Mouse (Mus musculus): Measurements from ENCODE around the gene Kcne3. TPM values are rescaled to one million over a fixed set of nuclear protein-coding genes. Genes with fewer than 3 reads are reported as not detected.

Kcne3 gene
- polyA plus RNA-seq, 1 experiment from 2014 or later = 0.89 TPM

DNA sequence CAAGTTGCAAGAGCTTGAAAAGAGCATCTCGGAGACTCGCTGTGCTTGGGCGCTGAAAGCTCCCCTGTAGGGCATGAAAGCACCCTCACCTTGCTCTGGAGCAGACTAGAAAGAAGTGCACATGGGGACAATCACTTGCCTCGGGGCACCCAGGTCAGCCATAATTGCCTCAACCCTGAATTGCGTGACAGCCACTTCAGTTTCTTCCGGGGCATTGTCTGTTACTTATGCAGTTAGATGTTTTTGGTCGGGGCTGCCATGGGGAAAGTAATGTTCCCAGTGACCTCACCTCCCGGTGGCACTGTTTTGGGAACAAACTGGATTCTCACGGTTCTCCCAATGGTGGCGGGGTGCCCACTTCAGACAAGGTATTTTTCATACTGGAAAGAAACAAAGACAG lies 26.2 kb upstream of the Kcne3 start:
- Histone ChIP-seq H3K27ac (replicated peaks; ENCODE audit: low read depth, low read length) (no peak overlapping the region), H3K4me1 (ENCODE audit: control insufficient read depth, insufficient read depth, low read length) (no peaks in the 10 kb centered on the region), H3K9ac (replicated peaks; ENCODE audit: low read length) (no peak overlapping the region), H3K36me3 (ENCODE audit: control insufficient read depth, insufficient read depth, low read length) (no peaks in the 10 kb centered on the region), H3K4me2 (ENCODE audit: low read length) (no peak overlapping the region), H3K9me3 (ENCODE audit: control insufficient read depth, low read length) (no peaks in the 10 kb centered on the region), H3K4me3 (replicated peaks; ENCODE audit: low read depth, low read length) (no peak overlapping the region), H3K27me3 (ENCODE audit: control insufficient read depth, insufficient read depth, low read length) (no peaks in the 10 kb centered on the region)
- ATAC-seq (ENCODE audit: low FRiP score, low TSS enrichment) = no peak
- no peak for DNase-seq
- 62% methylated on average over 10 of the region's 10 CpGs for WGBS

DNA sequence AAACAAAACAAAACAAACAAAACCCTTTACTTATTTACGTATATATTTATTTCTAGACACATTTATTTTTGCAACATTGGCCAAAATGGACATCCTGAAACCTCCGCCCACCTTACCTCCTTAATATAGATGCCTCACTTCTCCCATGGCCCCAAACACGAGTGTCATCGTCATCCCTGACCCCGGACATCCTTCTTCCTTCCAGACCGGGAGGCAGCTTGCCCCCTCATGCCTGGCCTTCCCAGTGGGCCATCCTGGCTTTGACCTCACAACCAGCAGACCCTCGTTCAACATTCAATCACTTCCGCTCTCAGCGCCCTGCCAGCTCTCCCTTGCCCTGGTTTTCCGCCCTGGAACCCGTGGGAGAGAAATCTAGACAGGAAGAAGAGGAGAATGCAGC lies 25.7 kb upstream of the Kcne3 start:
- Histone ChIP-seq H3K4me3 (replicated peaks; ENCODE audit: low read depth, low read length) (no peak overlapping the region), H3K4me1 (ENCODE audit: control insufficient read depth, insufficient read depth, low read length) (no peaks in the 10 kb centered on the region), H3K36me3 (ENCODE audit: control insufficient read depth, insufficient read depth, low read length) (no peaks in the 10 kb centered on the region), H3K27me3 (ENCODE audit: control insufficient read depth, insufficient read depth, low read length) (no peaks in the 10 kb centered on the region), H3K9ac (replicated peaks; ENCODE audit: low read length) (no peak overlapping the region), H3K9me3 (ENCODE audit: control insufficient read depth, low read length) (no peaks in the 10 kb centered on the region), H3K4me2 (ENCODE audit: low read length) (no peak overlapping the region), H3K27ac (replicated peaks; ENCODE audit: low read depth, low read length) (no peak overlapping the region)
- WGBS = 88% methylated on average over 11 of the region's 11 CpGs
- DNase-seq (no peak), ATAC-seq (ENCODE audit: low FRiP score, low TSS enrichment) (no peak)

DNA sequence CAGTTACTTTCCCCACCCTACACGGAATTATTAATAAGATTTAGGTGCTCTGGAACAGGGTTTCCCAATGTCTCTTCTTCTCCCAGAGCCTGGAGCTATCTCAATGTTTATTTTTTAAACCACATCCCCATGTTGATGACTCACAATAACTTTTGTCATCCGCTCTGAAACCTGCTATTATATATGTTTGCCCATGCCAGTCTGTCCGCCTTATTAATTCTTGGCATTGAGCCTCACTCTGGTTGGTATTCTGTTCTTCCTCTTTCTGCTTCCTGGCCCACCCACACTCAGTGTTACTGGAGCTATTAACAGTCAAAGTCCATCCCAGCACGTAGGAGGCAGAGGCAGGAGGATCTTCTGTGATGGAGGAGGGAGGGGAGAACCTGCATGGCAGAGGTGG lies 18.6 kb upstream of the Kcne3 start:
- no peak overlapping the region for H3K4me3 ChIP-seq (replicated peaks; ENCODE audit: low read depth, low read length)
- no peak overlapping the region for H3K9ac ChIP-seq (replicated peaks; ENCODE audit: low read length)
- H3K9me3 ChIP-seq (ENCODE audit: control insufficient read depth, low read length) = no peaks in the 10 kb centered on the region
- H3K4me1 ChIP-seq (ENCODE audit: control insufficient read depth, insufficient read depth, low read length) = peaks cover 6% of the 10 kb centered on the region; the same call in 1 of the 2 replicates
- WGBS = 81% methylated on average over 4 of the region's 4 CpGs
- DNase-seq (no peak), ATAC-seq (ENCODE audit: low FRiP score, low TSS enrichment) (no peak)
- H3K27me3 ChIP-seq (ENCODE audit: control insufficient read depth, insufficient read depth, low read length) = no peaks in the 10 kb centered on the region; the same call in 1 of the 2 replicates
- H3K36me3 ChIP-seq (ENCODE audit: control insufficient read depth, insufficient read depth, low read length) = no peaks in the 10 kb centered on the region
- H3K4me2 ChIP-seq (ENCODE audit: low read length) = no peak overlapping the region
- H3K27ac ChIP-seq (replicated peaks; ENCODE audit: low read depth, low read length) = no peak overlapping the region

DNA sequence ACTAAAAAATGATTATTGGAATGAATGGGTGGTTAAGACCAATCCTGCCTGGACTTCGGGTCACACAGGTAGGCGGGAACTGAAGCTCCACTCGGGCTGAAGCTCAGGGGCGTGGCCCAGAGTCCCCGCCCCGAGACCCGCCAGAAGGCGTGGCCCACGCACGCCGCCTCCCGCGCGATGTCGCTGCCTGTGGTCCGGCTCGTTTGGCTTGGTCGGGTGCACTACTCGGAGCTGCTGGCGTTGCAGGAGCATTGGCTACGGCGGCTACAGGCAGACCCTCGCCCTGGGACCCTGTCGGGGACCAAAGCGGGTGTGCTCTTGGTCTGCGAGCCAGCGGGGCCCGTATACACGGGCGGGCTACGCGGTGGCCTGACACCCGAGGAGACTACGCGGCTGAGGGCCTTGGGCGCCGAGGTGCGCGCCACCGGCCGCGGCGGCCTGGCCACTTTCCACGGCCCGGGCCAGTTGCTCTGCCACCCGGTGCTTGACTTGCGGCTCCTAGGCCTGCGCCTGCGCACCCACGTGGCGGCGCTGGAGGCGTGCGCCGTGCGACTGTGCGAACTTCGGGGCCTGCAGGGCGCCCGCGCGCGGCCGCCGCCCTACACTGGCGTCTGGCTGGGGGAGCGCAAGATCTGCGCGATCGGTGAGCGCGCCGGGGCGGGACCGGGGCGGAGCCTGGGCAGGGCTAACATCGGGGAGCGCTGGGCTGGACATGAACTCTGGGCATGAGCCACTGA lies 17.0 kb upstream of the Kcne3 start, which contains the start of gene Lipt2:
Gene Lipt2, plus strand, starts transcription at position 173 of the 737 bp plus-strand sequence.
- H3K9me3 ChIP-seq (ENCODE audit: control insufficient read depth, low read length) = no peaks in the 10 kb centered on the region
- peak within 1 kb of the TSS; percentile 77 for H3K9ac ChIP-seq (replicated peaks; ENCODE audit: low read length)
- DNase-seq (peak; percentile 94), ATAC-seq (ENCODE audit: low FRiP score, low TSS enrichment) (peak; percentile 96)
- peak within 1 kb of the TSS; percentile 89 for H3K27ac ChIP-seq (replicated peaks; ENCODE audit: low read depth, low read length)
- peak within 1 kb of the TSS; percentile 82 for H3K4me2 ChIP-seq (ENCODE audit: low read length)
- H3K4me3 ChIP-seq (replicated peaks; ENCODE audit: low read depth, low read length) = peak within 1 kb of the TSS; percentile 78
- no peaks in the 10 kb centered on the region for H3K36me3 ChIP-seq (ENCODE audit: control insufficient read depth, insufficient read depth, low read length)
- peaks cover 6% of the 10 kb centered on the region; the same call in 1 of the 2 replicates for H3K4me1 ChIP-seq (ENCODE audit: control insufficient read depth, insufficient read depth, low read length)
- H3K27me3 ChIP-seq (ENCODE audit: control insufficient read depth, insufficient read depth, low read length) = no peaks in the 10 kb centered on the region; the same call in 1 of the 2 replicates
- WGBS = under 1% methylated on average over 78 of the region's 78 CpGs

DNA sequence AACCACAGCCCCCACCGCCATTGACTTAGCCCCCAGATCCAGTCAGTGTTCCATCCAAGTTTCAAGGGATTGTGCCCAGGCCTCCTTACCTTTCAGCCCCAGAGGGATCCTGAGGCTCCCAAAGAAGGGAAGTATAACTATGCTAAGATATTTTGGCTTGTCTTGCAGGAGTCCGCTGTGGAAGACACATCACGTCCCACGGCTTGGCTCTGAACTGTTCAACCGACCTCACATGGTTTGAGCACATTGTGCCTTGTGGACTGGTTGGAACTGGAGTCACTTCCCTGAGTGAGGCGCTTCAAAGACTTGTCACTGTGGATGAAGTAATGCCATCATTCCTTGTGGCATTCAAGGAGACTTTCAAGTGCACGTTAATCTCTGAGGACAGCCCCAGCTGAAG lies 16.3 kb upstream of the Kcne3 start:
- Histone ChIP-seq H3K36me3 (ENCODE audit: control insufficient read depth, insufficient read depth, low read length) (no peaks in the 10 kb centered on the region), H3K9ac (replicated peaks; ENCODE audit: low read length) (peak overlapping the region; percentile 77), H3K4me2 (ENCODE audit: low read length) (peak overlapping the region; percentile 82), H3K27ac (replicated peaks; ENCODE audit: low read depth, low read length) (peak overlapping the region; percentile 89), H3K27me3 (ENCODE audit: control insufficient read depth, insufficient read depth, low read length) (no peaks in the 10 kb centered on the region; the same call in 1 of the 2 replicates), H3K4me3 (replicated peaks; ENCODE audit: low read depth, low read length) (peak overlapping the region; percentile 78), H3K4me1 (ENCODE audit: control insufficient read depth, insufficient read depth, low read length) (peaks cover 6% of the 10 kb centered on the region; the same call in 1 of the 2 replicates), H3K9me3 (ENCODE audit: control insufficient read depth, low read length) (no peaks in the 10 kb centered on the region)
- 68% methylated on average over 7 of the region's 7 CpGs for WGBS
- DNase-seq (no peak), ATAC-seq (ENCODE audit: low FRiP score, low TSS enrichment) (no peak)

DNA sequence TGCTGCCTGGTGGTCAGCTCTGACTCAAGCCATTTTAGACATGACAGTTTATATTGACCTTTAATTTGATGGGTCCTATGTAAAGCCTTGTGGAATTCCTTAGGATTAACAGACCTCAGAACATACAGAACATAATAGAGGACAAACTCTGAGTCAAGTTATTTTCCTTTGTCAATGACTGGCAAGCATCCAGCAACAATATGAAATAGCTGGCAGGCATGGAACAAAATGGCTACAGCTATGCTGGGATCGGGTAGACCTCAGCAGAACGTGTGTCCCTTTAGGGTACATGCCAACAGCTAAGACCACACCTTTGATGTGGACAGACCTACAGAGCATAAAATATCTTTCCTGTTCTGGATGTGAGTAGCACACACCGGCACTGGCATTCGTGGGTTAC lies 12.8 kb upstream of the Kcne3 start:
- H3K9me3 ChIP-seq (ENCODE audit: control insufficient read depth, low read length) = no peaks in the 10 kb centered on the region
- H3K27ac ChIP-seq (replicated peaks; ENCODE audit: low read depth, low read length) = no peak overlapping the region
- H3K36me3 ChIP-seq (ENCODE audit: control insufficient read depth, insufficient read depth, low read length) = no peaks in the 10 kb centered on the region
- H3K4me3 ChIP-seq (replicated peaks; ENCODE audit: low read depth, low read length) = no peak overlapping the region
- no peak for DNase-seq
- no peak overlapping the region for H3K4me2 ChIP-seq (ENCODE audit: low read length)
- ATAC-seq (ENCODE audit: low FRiP score, low TSS enrichment) = no peak
- peaks cover 6% of the 10 kb centered on the region; the same call in 1 of the 2 replicates for H3K4me1 ChIP-seq (ENCODE audit: control insufficient read depth, insufficient read depth, low read length)
- no peaks in the 10 kb centered on the region for H3K27me3 ChIP-seq (ENCODE audit: control insufficient read depth, insufficient read depth, low read length)
- H3K9ac ChIP-seq (replicated peaks; ENCODE audit: low read length) = no peak overlapping the region
- 84% methylated on average over 4 of the region's 4 CpGs for WGBS

DNA sequence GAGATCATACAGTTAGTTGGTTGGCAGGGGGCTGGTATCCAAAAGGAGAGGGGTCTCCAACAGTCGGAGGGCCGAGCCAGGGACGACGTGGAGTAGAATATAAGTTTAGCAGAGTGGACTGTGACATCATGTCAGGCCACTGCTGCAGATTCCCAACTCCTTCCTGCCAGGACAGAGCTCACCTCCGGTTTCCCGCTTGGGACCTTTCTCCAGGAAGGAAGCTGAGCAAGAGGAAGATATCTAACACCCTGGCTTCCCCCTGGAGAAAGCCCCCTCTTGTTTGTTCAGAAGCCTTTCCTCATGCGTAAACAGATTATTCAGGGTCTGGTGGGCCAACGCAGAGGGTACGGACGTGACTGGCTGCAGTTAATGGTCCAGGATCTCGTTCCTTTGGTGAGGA lies 7.6 kb upstream of the Kcne3 start:
- H3K9me3 ChIP-seq (ENCODE audit: control insufficient read depth, low read length) = no peaks in the 10 kb centered on the region
- no peak overlapping the region for H3K9ac ChIP-seq (replicated peaks; ENCODE audit: low read length)
- ATAC-seq (ENCODE audit: low FRiP score, low TSS enrichment) (no peak), DNase-seq (no peak)
- H3K36me3 ChIP-seq (ENCODE audit: control insufficient read depth, insufficient read depth, low read length) = no peaks in the 10 kb centered on the region
- 80% methylated on average over 11 of the region's 11 CpGs for WGBS
- H3K4me3 ChIP-seq (replicated peaks; ENCODE audit: low read depth, low read length) = no peak overlapping the region
- no peaks in the 10 kb centered on the region for H3K4me1 ChIP-seq (ENCODE audit: control insufficient read depth, insufficient read depth, low read length)
- H3K27me3 ChIP-seq (ENCODE audit: control insufficient read depth, insufficient read depth, low read length) = no peaks in the 10 kb centered on the region
- no peak overlapping the region for H3K4me2 ChIP-seq (ENCODE audit: low read length)
- H3K27ac ChIP-seq (replicated peaks; ENCODE audit: low read depth, low read length) = no peak overlapping the region

DNA sequence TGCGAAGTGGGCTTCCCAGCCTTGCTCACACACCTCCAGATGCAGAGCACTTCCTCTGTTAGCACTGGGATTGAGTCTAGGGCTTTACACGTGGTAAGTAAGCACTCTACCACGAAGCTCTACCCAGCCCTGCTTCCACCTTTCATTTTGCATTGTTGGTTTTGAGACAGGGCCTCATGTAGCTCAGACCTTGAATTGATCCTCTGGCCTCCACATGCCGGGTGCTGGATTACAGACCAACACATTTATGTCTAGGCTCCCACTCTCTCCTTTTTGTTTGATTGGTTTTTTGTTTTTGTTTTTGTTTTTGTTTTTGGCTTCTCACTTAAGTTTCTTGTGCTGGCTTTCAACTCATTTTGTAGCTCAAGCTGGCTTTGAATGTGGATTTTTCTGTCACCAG lies 5.5 kb upstream of the Kcne3 start:
- no peaks in the 10 kb centered on the region for H3K27me3 ChIP-seq (ENCODE audit: control insufficient read depth, insufficient read depth, low read length)
- no peak overlapping the region for H3K27ac ChIP-seq (replicated peaks; ENCODE audit: low read depth, low read length)
- H3K4me3 ChIP-seq (replicated peaks; ENCODE audit: low read depth, low read length) = no peak overlapping the region
- no peaks in the 10 kb centered on the region for H3K9me3 ChIP-seq (ENCODE audit: control insufficient read depth, low read length)
- no peaks in the 10 kb centered on the region for H3K4me1 ChIP-seq (ENCODE audit: control insufficient read depth, insufficient read depth, low read length)
- WGBS = 65% methylated on average over 4 of the region's 4 CpGs
- no peaks in the 10 kb centered on the region for H3K36me3 ChIP-seq (ENCODE audit: control insufficient read depth, insufficient read depth, low read length)
- no peak overlapping the region for H3K9ac ChIP-seq (replicated peaks; ENCODE audit: low read length)
- H3K4me2 ChIP-seq (ENCODE audit: low read length) = no peak overlapping the region
- ATAC-seq (ENCODE audit: low FRiP score, low TSS enrichment) = no peak
- DNase-seq = no peak

Measured in midbrain, embryonic 14.5 days (tissue).